Mouse (Mus musculus): Measurements from ENCODE around the gene Hk2.
A peak's percentile ranks its signal among the peaks of the same experiment; 100 is the strongest.

GRCm38 (mm10) chr6:82755338-82755737 lies 18.9 kb downstream of the Hk2 start:
- TF ChIP-seq CTCF (IDR thresholded peaks at IDR 0.05) = peak; percentile 57
- no peak for TF ChIP-seq EP300 (IDR thresholded peaks at IDR 0.05)

Measured in lung, postnatal 0 days (tissue).